Mouse (Mus musculus) brain, adult 10 weeks (tissue): ENCODE data around the gene Zfp385a. TPM values are rescaled to one million over a fixed set of nuclear protein-coding genes. Genes with fewer than 3 reads are reported as not detected.

ENCODE experiments used
- polyA plus RNA-seq: library from polyadenylated mRNA; stranded (reverse); fragments of 350-450 nt; fragmentation: Illumina TruSeq; extraction: RNeasy Lipid Tissue Mini Kit (QIAGEN cat#74804); gene quantifications from one replicate; pipeline ENCODE4 v1.2.3, GENCODE M21; 2015; ENCODE audit warnings: low read depth, low replicate concordance

The Zfp385a gene
- 64.3 TPM for polyA plus RNA-seq

GRCm38 (mm10) chr15:103339961-103340337, at the start of gene Zfp385a:
Gene Zfp385a, minus strand, starts transcription at chr15:103340093.

GRCm38 (mm10) chr15:103366376-103367149, 26.7 kb upstream of the Zfp385a start, which contains the start of gene Itga5:
Gene Itga5, minus strand, starts transcription at chr15:103366763.

GRCm38 (mm10) chr15:103310365-103310910, 29.5 kb downstream of the Zfp385a start, which contains the start of gene Gpr84:
Gene Gpr84, minus strand, starts transcription at chr15:103310612.

GRCm38 (mm10) chr15:103272419-103273279, 67.2 kb downstream of the Zfp385a start, which contains the start of gene Copz1:
Gene Copz1, plus strand, starts transcription at chr15:103272714.

Other genes with a start within 250 kb of the Zfp385a start
- gene Smug1, start 173.0 kb downstream of the Zfp385a start, polyA plus RNA-seq: 17.3 TPM
- 110 TPM for gene Cbx5, start 100.3 kb downstream of the Zfp385a start, polyA plus RNA-seq
- 296 TPM for gene Hnrnpa1, start 99.7 kb downstream of the Zfp385a start, polyA plus RNA-seq
- not detected for gene Nfe2, start 81.7 kb downstream of the Zfp385a start, polyA plus RNA-seq
- 108 TPM for gene Copz1, start 67.4 kb downstream of the Zfp385a start, polyA plus RNA-seq
- 0.61 TPM for gene Gpr84, start 29.5 kb downstream of the Zfp385a start, polyA plus RNA-seq
- gene Itga5, start 26.7 kb upstream of the Zfp385a start, polyA plus RNA-seq: 3.9 TPM
- 1.0 TPM for gene Gtsf1, start 90.4 kb upstream of the Zfp385a start, polyA plus RNA-seq
- not detected for gene Gtsf2, start 108.4 kb upstream of the Zfp385a start, polyA plus RNA-seq
- 7.2 TPM for gene Nckap1l, start 113.7 kb upstream of the Zfp385a start, polyA plus RNA-seq
- 265 TPM for gene Pde1b, start 162.9 kb upstream of the Zfp385a start, polyA plus RNA-seq
- 185 TPM for gene Ppp1r1a, start 197.9 kb upstream of the Zfp385a start, polyA plus RNA-seq
- gene Glycam1, start 225.0 kb upstream of the Zfp385a start, polyA plus RNA-seq: 0.91 TPM